Mouse (Mus musculus) layer of hippocampus, adult 11-12 months (tissue): ENCODE data around the gene Nmur1.
A peak's percentile ranks its signal among the peaks of the same experiment; 100 is the strongest.

Source experiments
- DNase-seq: peaks from one replicate; pipeline ENCODE4 v3.0.0; 2022; ENCODE audit warnings: low spot score

Nmur1 gene

GRCm38 (mm10) chr1:86440887-86441723, 15.1 kb upstream of the Nmur1 start:
- peak; percentile 61 for DNase-seq

- peak; percentile 95 for DNase-seq
These were observed 14.3 kb upstream of the Nmur1 start for GRCm38 (mm10) chr1:86440171-86440886.

GRCm38 (mm10) chr1:86439487-86440170, 13.6 kb upstream of the Nmur1 start:
- no peak for DNase-seq

GRCm38 (mm10) chr1:86438501-86438900, 12.5 kb upstream of the Nmur1 start:
- no peak for DNase-seq

GRCm38 (mm10) chr1:86438014-86438319, 11.9 kb upstream of the Nmur1 start:
- DNase-seq, result no peak

GRCm38 (mm10) chr1:86437219-86438013, 11.4 kb upstream of the Nmur1 start:
- no peak for DNase-seq

- DNase-seq, result peak; percentile 75
These were observed 9.3 kb upstream of the Nmur1 start for GRCm38 (mm10) chr1:86435302-86435821.

GRCm38 (mm10) chr1:86434439-86435201, 8.6 kb upstream of the Nmur1 start:
- DNase-seq, result peak; percentile 99

- no peak for DNase-seq
These were observed 8.0 kb upstream of the Nmur1 start for GRCm38 (mm10) chr1:86434001-86434400.

- no peak for DNase-seq
These were observed 7.3 kb upstream of the Nmur1 start for GRCm38 (mm10) chr1:86433359-86433758.

GRCm38 (mm10) chr1:86432778-86433177, 6.8 kb upstream of the Nmur1 start:
- DNase-seq, result no peak

GRCm38 (mm10) chr1:86430056-86430455, 4.0 kb upstream of the Nmur1 start:
- peak; percentile 81 for DNase-seq

- DNase-seq, result no peak
These were observed 1.0 kb downstream of the Nmur1 start for GRCm38 (mm10) chr1:86424835-86425547.

- no peak for DNase-seq
These were observed 1.7 kb downstream of the Nmur1 start for GRCm38 (mm10) chr1:86424336-86424735.

GRCm38 (mm10) chr1:86423879-86424278, 2.1 kb downstream of the Nmur1 start:
- no peak for DNase-seq

GRCm38 (mm10) chr1:86421007-86421406, 5.0 kb downstream of the Nmur1 start:
- DNase-seq, result no peak

- DNase-seq, result no peak
These were observed 9.7 kb downstream of the Nmur1 start for GRCm38 (mm10) chr1:86416321-86416720.

- no peak for DNase-seq
These were observed 10.3 kb downstream of the Nmur1 start for GRCm38 (mm10) chr1:86415612-86416184.

GRCm38 (mm10) chr1:86415144-86415543, 10.9 kb downstream of the Nmur1 start:
- no peak for DNase-seq

- no peak for DNase-seq
These were observed 11.3 kb downstream of the Nmur1 start for GRCm38 (mm10) chr1:86414715-86415114.
